Mouse (Mus musculus) layer of hippocampus, postnatal 25 days (tissue): ENCODE results near the gene Atg4b. TPM values are rescaled to one million over a fixed set of nuclear protein-coding genes. Genes with fewer than 3 reads are reported as not detected.
"Not testable (repeated sequence)": the region's sequence is repeated elsewhere in the genome, so short reads cannot be mapped to it uniquely, and the experiment has no call there.

Experiments used
- DNase-seq, 2 experiments: peaks; one replicate each; pipeline ENCODE4 v3.0.0; 2022; ENCODE audit warnings: mixed read lengths in 2 of 2, low spot score in 1 of 2; ENCODE audit errors: extremely low spot score in 1 of 2
- total RNA-seq, 2 experiments: library from RNA; stranded (reverse); gene quantifications; 2 replicates each; pipeline ENCODE4 v1.2.3; 2021

Atg4b gene
- total RNA-seq, 2 experiments from 2014 or later: 83.3 to 84.7 TPM

- no peak for DNase-seq
Measured at GRCm38 (mm10) chr1:93811495-93812039, 60.3 kb downstream of the Atg4b start.

GRCm38 (mm10) chr1:93817823-93818532, 66.7 kb downstream of the Atg4b start:
- DNase-seq: no peak

GRCm38 (mm10) chr1:93818722-93819121, 67.4 kb downstream of the Atg4b start:
- DNase-seq: no peak

GRCm38 (mm10) chr1:93823796-93824495, 72.6 kb downstream of the Atg4b start:
- no peak for DNase-seq

- no peak for DNase-seq
Measured at GRCm38 (mm10) chr1:93824609-93825008, 73.3 kb downstream of the Atg4b start, which contains the start of gene D2hgdh. Gene D2hgdh, plus strand, starts transcription at chr1:93824909.

- DNase-seq: peak; percentile 88 to 90
Measured at GRCm38 (mm10) chr1:93825105-93825674, 73.9 kb downstream of the Atg4b start.

- no peak for DNase-seq
Measured at GRCm38 (mm10) chr1:93825771-93826539, 74.7 kb downstream of the Atg4b start.

- DNase-seq: no peak
Measured at GRCm38 (mm10) chr1:93826540-93826835, 75.2 kb downstream of the Atg4b start.

GRCm38 (mm10) chr1:93832754-93833360, 81.6 kb downstream of the Atg4b start:
- DNase-seq: not testable (repeated sequence)

GRCm38 (mm10) chr1:93834671-93835150, 83.4 kb downstream of the Atg4b start:
- no peak for DNase-seq

- DNase-seq: no peak
Measured at GRCm38 (mm10) chr1:93835211-93835610, 83.9 kb downstream of the Atg4b start.

GRCm38 (mm10) chr1:93835876-93836531, 84.7 kb downstream of the Atg4b start:
- DNase-seq: no peak

GRCm38 (mm10) chr1:93836532-93836913, 85.2 kb downstream of the Atg4b start:
- DNase-seq: no peak

GRCm38 (mm10) chr1:93837335-93837734, 86.0 kb downstream of the Atg4b start:
- DNase-seq: no peak

- DNase-seq: not testable (repeated sequence)
Measured at GRCm38 (mm10) chr1:93838569-93838968, 87.3 kb downstream of the Atg4b start.

Other genes with a start within 250 kb of the Atg4b start
- 10 to 100 TPM; 11.0 to 12.9 TPM for gene Farp2, start 239.4 kb upstream of the Atg4b start, total RNA-seq
- 100 to 1,000 TPM; 413 to 416 TPM for gene Stk25, start 92.8 kb upstream of the Atg4b start, total RNA-seq
- 10 to 100 TPM; 75.6 to 78.0 TPM for gene Bok, start 65.8 kb upstream of the Atg4b start, total RNA-seq
- gene Thap4, start 3.4 kb downstream of the Atg4b start, total RNA-seq: 10 to 100 TPM; 31.8 to 34.5 TPM
- gene Dtymk, start 50.4 kb downstream of the Atg4b start, total RNA-seq: 10 to 100 TPM; 56.9 TPM
- gene Ing5, start 52.5 kb downstream of the Atg4b start, total RNA-seq: 10 to 100 TPM in 1 of 2 experiments, 1 to 10 TPM in 1; 9.6 to 13.2 TPM
- gene D2hgdh, start 73.4 kb downstream of the Atg4b start, total RNA-seq: 10 to 100 TPM; 13.9 to 14.9 TPM
- gene Gal3st2, start 109.8 kb downstream of the Atg4b start, total RNA-seq: not detected
- under 1 TPM; 0.38 to 0.47 TPM for gene Gal3st2b, start 166.8 kb downstream of the Atg4b start, total RNA-seq
- under 1 TPM; 0.05 TPM for gene Gal3st2c, start 239.0 kb downstream of the Atg4b start, total RNA-seq